11 mouse cellular contexts compared by ENCODE assay signal in genomic region chr13:32008116-32008641, GRCm38 (mm10).
DNase-seq lines count a peak whose midpoint lies in the region; ATAC-seq and TF ChIP-seq lines count a peak whose summit lies in the region.
"Had no signal": no experiment of that assay in that cellular context is flagged by ENCODE, and none has a peak within 500 bp of the region (broad histone marks: within the 10 kb centered on the region; RNA-seq: fewer than 3 reads in every experiment).

No protein-coding gene starts in this region.

- no peaks in the 10 kb centered on the region for H3K9me3 ChIP-seq in lung, embryonic 15.5 days
- H3K9me3 ChIP-seq in heart, embryonic 12.5 days (replicated peaks), result no peaks in the 10 kb centered on the region

- no peaks in the 10 kb centered on the region; the same call in 1 of the 2 replicates for H3K27me3 ChIP-seq in lung, embryonic 15.5 days
- H3K27me3 ChIP-seq in heart, embryonic 12.5 days (replicated peaks), result no peaks in the 10 kb centered on the region
- no peaks in the 10 kb centered on the region for H3K27me3 ChIP-seq in myocyte (ENCODE audit: control insufficient read depth, insufficient read depth, insufficient read length)
- H3K27me3 ChIP-seq: Patski had no signal

- no peak for ATAC-seq in lung, embryonic 15.5 days (ENCODE audit: borderline replicate concordance, extremely low read depth, low FRiP score, low TSS enrichment)
- ATAC-seq in heart, embryonic 12.5 days (ENCODE audit: insufficient number of reproducible peaks, low FRiP score), result no peak
- ATAC-seq in megakaryocyte progenitor cell, adult 5-6 weeks (replicated peaks; ENCODE audit: poor library complexity), result no peak
- ATAC-seq: midbrain, embryonic 16.5 days; Patski had no signal

- WGBS in lung, embryonic 15.5 days, result 18% methylated on average over 7 of the region's 7 CpGs
- WGBS in heart, embryonic 12.5 days, result 50% methylated on average over 7 of the region's 7 CpGs

- no peak overlapping the region for H3K4me3 ChIP-seq in lung, embryonic 15.5 days
- no peak overlapping the region for H3K4me3 ChIP-seq in heart, embryonic 12.5 days
- H3K4me3 ChIP-seq in myocyte, result no peak overlapping the region

- peak; percentile 39 for DNase-seq in embryo, embryonic 10 days (ENCODE audit: low spot score)
- no peak for DNase-seq in embryo, embryonic 10.5 days (ENCODE audit: low spot score)
- DNase-seq in lung, postnatal 14 days, result no peak
- no peak for DNase-seq in cerebellum, postnatal 4 days (ENCODE audit: low spot score in 2 of 2)
- DNase-seq: liver had no signal

- no peak overlapping the region for H3K9ac ChIP-seq in lung, embryonic 15.5 days
- no peak overlapping the region for H3K9ac ChIP-seq in heart, embryonic 12.5 days

- no peak for TF ChIP-seq POLR2A in myocyte (IDR thresholded peaks at IDR 0.05; ENCODE audit: insufficient read length, low read depth)

- no peak overlapping the region for H3ac ChIP-seq in myocyte (ENCODE audit: control insufficient read depth, insufficient read length)

- H3K79me2 ChIP-seq in myocyte (ENCODE audit: control insufficient read depth, insufficient read depth), result no peaks in the 10 kb centered on the region

- no peaks in the 10 kb centered on the region for H3K36me3 ChIP-seq in lung, embryonic 15.5 days
- H3K36me3 ChIP-seq in heart, embryonic 12.5 days, result no peaks in the 10 kb centered on the region
- no peaks in the 10 kb centered on the region for H3K36me3 ChIP-seq in myocyte (ENCODE audit: control insufficient read depth, insufficient read depth)

- peaks cover 2% of the 10 kb centered on the region; the same call in 1 of the 2 replicates for H3K4me1 ChIP-seq in lung, embryonic 15.5 days
- peaks cover 10% of the 10 kb centered on the region; the same call in 1 of the 2 replicates for H3K4me1 ChIP-seq in heart, embryonic 12.5 days (replicated peaks)

- no peak overlapping the region for H3K27ac ChIP-seq in lung, embryonic 15.5 days
- H3K27ac ChIP-seq in heart, embryonic 12.5 days (ENCODE audit: poor library complexity, severe bottlenecking), result peak overlapping the region; percentile 43; the same call in 1 of the 2 replicates

- peak overlapping the region; percentile 25 for H3K4me2 ChIP-seq in lung, embryonic 15.5 days
- H3K4me2 ChIP-seq in heart, embryonic 12.5 days, result peak overlapping the region; percentile 38
- H3K4me2 ChIP-seq in myocyte (ENCODE audit: low read depth), result peak overlapping the region; percentile 59

TF ChIP-seq in myocyte, 11 proteins besides CTCF, POLR2A, EP300 and RAD21:
- TF ChIP-seq MAX (IDR thresholded peaks at IDR 0.05; ENCODE audit: low read depth) (no peak), REST (IDR thresholded peaks at IDR 0.05; ENCODE audit: insufficient read depth, insufficient read length) (no peak), POLR2AphosphoS2 (IDR thresholded peaks at IDR 0.05; ENCODE audit: insufficient read length, low read depth) (no peak), TCF3 (IDR thresholded peaks at IDR 0.05; ENCODE audit: insufficient read length, low read depth) (no peak), E2F4 (IDR thresholded peaks at IDR 0.05; ENCODE audit: insufficient read depth) (no peak), MYOD1 (IDR thresholded peaks at IDR 0.05; ENCODE audit: control insufficient read depth in 1 of 3, insufficient read length in 2 of 3, low read depth in 2 of 3) (no peak), MYOG (IDR thresholded peaks at IDR 0.05; ENCODE audit: control insufficient read depth in 1 of 3, insufficient read depth in 1 of 3, insufficient read length in 2 of 3, low read depth in 2 of 3) (no peak), USF1 (IDR thresholded peaks at IDR 0.05; ENCODE audit: low read depth) (no peak), CEBPB (IDR thresholded peaks at IDR 0.05; ENCODE audit: insufficient read depth, poor library complexity, severe bottlenecking) (no peak), TCF12 (IDR thresholded peaks at IDR 0.05; ENCODE audit: insufficient read depth, poor library complexity, severe bottlenecking) (no peak), SRF (IDR thresholded peaks at IDR 0.05; ENCODE audit: control insufficient read depth, insufficient read length, low read depth) (no peak)
